Mouse (Mus musculus) adrenal gland, adult (tissue): ENCODE data around the gene Tmsb4x.

Experiments
- DNase-seq, 2 experiments: peaks; one replicate each; pipeline ENCODE4 v3.0.0; 2022 to 2023; ENCODE audit warnings: low spot score in 1 of 2; ENCODE audit not compliant: inconsistent age in 2 of 2

Gene Tmsb4x

DNA sequence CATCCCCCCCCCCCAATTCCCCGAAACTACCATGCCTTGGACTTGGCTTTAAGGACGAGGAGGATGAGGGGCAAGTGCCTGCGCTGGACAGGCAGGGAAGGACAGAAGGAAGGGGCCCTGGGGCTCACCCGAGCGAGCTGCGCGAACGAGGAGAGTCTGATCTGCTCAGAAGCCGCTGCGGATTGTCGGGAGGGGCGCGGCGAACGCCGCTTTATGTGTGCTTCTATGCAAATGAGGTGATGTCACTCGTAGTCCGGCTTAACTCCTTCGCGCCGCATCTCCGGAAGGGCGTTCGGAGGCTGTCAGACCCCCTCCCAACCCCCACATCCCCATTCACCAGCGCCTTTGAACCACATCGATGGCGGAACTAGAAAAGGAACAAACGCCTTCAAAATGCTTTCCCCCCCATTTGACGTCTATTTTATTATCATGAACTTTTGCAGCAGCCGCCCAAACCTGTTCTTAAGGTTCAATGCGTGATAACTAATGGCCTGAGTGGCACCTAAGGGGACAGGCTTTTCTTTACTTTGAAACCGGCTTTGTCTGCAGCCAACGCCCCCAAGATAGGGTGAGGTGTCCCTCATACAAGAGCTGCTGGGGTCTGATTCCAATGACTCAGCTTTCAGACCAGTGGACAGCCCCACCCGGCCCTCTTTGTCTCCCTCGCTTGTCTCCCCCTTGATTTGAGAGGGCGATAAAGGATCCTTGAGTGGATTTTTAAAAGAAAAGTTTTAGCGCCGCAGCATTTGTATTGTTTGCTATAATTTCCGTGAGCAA is at the start of gene Tmsb4x:
Tmsb4x (minus strand) TSS at position 338 of the 777 bp plus-strand sequence.
- DNase-seq: peak; percentile 77 to 92

DNA sequence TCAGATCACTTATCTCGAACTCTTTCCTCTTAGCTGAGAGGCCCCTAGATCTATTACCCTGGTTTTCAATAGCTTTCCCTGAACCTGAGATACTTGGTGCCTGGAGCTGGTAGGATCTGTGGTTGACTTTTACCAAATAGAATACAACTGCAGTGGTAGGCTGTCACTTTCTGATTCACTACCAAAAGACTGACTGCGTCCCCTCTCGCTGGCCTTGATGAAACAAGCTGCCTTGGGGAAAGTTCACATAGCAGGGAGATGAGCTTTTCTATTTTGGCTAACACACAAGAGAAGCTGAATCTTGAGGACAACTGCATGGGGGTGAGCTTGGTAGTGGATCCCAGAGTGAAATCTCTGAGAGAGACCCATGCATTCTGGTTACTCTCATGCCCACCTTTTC is 32.6 kb upstream of the Tmsb4x start:
- DNase-seq: peak; percentile 28 to 60

DNA sequence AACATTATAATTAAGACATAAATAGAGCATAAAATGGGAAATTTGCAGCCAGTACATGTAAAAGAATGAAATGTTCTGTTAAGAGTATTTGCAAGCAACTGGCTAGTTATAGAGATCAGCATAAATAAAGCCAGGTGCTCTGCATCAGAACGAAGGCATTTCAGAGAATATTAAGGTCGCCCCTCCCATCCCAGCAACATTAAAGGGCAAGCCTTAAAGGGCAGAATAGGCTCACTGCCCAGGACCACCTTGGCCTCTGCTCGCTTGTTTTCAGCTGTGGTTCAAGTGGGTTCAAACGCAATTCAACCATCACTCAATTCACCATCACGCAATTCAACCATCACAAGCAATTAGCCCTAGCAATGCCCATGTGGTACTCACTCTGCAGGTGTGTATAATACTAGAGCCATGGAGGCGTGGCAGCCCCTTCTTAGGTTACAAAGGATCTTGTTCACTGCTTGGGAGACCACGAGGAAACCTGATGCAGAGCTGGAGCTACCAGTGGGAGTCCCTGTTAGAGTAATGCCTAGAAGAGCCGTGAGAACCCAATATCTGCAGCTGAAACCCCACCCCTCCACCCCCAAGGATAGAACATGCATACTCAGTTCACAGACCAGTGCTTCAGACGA is 30.3 kb upstream of the Tmsb4x start:
- no peak for DNase-seq

DNA sequence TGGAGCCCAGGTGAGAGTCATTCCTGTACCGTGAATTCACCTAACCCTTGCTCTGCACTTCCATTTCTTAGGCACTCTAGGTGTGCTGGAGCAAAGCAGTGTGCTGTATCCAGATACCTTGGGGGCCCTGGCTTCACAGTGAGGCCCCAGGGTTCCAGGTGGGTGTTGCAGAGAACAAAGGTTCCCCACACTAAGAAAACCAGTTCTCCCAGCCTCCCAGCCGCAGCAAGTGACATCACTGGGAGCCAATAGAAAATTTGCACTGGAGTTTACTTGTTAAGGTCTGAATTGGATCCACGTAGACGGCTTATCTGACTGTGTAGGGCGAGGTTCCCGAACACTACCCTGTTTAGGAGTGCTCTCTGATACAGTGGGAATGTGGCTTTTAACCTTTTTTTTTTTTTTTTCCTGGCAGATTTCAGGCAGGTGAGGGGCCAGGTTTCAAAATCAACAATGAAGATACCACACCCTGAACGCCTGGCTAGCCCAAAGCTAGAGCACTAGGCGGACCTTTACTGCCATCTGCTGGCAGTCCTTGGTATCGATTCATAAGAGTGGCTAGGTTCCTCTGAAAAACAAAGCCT is 24.1 kb upstream of the Tmsb4x start:
- peak; percentile 52 to 83 for DNase-seq

DNA sequence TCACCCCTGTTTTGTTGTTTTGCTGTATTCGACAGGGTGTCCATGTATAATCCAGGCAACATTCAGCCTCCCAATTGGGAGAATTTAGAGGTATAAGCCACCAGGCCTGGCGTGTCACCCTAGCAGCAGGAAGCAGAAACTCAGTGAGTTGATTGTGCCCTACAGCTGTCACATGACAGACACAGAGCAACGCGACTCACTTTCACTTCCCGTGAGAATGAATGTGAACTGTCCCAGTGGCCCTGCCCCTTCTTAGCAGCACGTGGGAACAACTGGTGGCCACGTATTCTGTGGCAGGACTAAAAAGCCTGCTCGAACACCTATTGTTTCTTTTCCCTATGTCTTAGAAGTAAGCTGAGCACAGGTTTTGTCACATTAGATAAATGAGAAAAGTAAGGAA is 22.0 kb upstream of the Tmsb4x start:
- no peak for DNase-seq

DNA sequence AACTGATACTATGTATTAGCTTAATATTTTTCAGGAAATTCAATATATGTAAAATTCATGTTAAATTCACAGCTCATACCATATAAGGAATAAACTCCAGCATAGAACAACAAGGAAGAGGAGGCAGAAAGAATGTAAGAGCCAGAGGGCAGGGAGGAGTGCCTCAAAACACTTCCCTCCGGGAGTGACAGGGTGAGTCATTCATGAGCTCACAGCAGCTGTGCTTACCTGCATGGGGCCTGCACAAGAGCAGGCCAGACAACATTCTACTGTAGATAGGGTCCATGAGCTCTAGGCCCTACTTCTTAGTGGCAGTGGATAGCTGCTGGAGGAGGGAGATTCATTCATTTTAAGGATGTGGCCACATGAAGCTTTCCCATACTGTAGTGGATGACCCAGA is 20.7 kb upstream of the Tmsb4x start:
- no peak for DNase-seq

DNA sequence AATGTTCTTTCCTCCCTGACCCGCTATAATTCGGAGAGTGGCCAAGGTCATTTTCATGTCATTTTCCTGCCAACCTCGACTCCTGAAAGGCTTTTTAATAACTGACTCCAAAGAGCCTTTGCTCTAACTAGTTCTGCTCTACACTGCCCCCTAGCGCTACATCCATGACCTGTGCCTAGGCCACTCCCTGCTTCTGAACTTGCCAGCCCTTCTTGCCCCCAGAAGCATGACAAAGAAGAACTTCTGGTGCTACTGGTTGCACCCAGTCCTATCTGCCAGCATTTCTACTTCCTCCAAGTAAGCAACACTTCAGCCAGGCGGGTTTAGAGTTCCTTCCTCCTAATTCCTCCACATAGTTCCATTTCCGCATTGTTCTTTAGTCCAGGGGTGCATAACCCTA is 20.1 kb upstream of the Tmsb4x start:
- peak; percentile 66 to 91 for DNase-seq

DNA sequence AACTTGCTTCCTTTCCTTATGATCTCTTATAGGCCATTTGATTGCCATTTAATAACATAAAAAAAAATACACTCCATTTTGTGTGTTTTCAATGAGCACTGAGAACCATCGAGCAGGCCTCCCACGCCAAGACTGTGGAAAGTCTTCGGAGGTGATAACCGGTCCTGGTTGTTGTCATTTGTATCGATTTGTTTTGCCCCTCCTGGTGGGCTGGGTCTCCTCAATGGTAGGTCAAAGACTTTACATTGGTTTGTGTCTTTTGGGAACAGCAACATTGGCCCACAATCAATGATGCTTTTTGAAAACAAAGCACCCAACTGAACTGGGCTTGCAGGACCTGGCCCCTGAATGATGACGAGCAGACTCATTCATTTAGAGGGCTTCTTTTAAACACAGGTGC is 18.6 kb upstream of the Tmsb4x start:
- peak in 1 of 2 experiments; percentile 12 for DNase-seq

DNA sequence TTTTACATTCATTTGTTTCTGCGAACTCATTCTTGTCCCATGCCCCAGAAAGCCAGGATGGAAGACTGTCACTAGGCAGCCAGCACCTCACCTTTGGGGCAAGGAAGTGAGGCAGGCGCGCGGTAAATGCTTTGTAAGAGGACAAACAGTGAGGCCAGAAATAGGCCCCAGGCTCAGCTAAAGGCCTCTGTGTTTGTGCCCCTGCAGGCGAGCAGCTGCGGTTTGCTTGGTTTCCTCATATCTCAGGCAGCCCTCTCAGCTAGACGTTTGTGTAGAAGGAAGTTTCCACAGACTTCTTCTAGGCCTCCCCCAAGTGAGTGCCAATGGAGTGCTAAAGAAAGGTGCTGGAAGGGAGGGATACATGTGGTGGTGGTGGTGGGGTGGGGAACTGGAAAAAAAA is 18.0 kb upstream of the Tmsb4x start:
- DNase-seq: peak in 1 of 2 experiments; percentile 22

DNA sequence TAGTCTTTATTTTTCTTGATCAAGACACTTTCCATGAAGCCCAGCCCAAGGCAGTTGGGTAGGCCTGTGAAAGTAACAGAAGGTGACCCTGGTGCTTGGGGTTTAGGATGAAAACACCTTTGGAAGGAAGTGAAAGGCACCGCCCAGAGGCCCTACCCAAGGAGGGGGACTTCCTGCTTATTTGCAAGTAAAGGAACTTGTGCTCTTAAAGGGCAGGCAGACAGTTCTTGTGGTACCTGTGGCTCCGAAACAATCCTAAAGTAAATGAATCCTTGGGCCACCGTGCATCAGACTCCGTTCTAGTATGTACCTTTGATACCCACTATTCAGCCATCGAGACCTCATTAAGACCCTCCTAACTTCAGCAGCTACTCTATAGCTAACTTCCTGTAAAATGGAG is 17.5 kb upstream of the Tmsb4x start:
- no peak for DNase-seq

DNA sequence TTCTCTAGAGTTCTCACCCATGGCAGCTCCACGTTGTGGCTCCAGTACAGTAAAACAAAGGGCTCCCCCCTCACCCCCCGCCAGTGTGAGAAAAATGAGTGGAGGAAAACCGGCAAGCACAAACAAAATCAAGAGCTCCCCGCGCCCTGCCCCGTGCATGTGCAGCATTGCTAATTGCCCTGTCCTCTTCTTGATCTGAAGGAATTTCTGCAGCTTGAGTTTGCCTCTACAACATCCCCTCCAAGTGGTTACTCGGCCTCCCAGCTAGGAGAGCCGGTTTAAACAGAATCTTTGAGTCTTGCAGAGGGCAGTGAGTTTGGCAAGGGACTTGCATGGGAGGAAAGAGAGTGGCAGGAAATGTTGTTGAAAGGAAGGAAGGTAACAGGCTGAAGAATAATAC is 3.6 kb upstream of the Tmsb4x start:
- peak in 1 of 2 experiments; percentile 67 for DNase-seq

DNA sequence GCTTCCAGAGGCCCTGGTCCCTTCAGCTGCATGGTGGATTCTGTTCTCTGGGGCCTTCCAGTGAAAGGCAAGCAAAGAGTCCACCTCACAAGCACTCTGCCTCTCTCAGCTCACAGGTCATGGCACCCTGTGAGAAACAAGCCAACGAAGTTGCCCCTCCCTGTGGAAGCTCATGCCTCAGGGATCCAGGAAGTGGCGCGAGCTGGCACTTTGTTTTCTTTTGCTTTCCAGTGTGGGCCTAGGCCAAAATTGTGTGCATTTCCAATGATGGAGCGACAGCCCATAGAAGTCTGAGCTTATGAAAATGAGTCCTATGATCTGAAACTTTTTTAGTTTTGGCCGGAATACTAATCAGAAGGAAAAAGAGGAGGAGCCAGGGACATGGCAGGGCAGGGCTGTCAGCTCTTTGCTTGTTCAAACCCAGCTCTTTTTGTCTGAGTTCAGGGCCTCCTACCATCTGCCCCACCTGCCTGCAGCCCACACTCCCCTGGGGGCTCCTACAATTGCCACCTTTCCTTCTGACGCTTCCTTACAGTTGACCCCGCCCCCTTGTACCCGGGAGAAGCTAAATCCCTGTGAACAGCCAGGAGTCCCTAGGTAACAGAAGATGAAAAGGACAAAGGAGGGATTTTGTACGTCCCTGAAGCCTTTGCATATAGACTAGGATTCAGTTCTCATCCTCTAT is 2.9 kb upstream of the Tmsb4x start:
- DNase-seq: no peak

DNA sequence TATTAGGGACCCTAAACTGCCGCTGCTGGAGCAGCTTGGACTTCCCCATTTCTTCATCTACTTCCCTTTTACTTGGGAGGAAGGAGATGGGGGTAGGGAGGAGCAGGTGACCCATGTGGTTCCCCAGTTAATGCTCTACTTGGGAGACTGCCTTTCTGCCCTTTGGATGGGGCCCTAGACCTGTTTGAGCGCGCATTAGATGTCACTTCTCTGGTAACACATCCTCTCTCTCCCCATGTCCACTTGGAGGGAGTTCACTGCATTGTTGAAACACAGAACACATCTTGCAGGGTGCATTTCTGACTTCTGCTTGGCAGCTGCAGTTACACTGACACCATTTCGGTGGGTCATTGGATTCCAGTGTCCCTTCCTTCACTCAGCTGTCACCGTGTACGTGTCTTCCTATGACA is 1.2 kb upstream of the Tmsb4x start:
- DNase-seq: peak in 1 of 2 experiments; percentile 50

DNA sequence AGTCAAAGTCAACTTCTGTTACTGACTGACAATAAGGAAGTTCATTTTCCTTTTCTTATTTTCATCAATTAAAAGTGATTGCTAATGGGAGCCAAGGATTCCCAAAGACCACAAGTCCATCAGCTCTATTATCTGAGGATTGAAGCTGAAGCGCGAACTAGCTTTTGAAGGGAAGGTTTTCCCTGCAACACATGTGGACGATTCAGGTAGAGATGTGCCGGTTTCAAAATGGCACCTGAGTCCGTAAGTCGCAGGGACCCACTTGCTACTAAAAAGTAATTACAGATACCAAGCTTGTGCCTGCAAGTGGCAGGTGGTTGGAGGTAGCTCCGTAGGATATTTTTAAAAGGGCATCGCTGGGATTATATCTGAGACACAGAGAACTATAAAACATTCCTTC is 713 bp upstream of the Tmsb4x start:
- no peak for DNase-seq

DNA sequence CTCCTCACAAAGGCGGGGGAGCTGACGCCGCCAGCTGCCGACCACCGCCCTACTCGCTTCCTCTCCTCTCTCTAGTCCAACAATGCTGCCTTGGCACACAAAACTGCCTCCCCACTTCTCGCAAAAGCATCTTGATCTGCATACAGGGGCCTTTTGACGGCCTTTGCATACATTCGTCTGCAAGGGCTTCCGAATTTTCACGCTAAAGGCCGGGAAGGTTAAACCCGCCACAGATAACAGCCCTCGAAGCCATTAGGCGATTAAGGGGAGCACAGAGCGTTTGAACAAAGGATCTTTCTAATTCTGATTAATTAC is 652 bp downstream of the Tmsb4x start:
- peak; percentile 26 to 72 for DNase-seq

DNA sequence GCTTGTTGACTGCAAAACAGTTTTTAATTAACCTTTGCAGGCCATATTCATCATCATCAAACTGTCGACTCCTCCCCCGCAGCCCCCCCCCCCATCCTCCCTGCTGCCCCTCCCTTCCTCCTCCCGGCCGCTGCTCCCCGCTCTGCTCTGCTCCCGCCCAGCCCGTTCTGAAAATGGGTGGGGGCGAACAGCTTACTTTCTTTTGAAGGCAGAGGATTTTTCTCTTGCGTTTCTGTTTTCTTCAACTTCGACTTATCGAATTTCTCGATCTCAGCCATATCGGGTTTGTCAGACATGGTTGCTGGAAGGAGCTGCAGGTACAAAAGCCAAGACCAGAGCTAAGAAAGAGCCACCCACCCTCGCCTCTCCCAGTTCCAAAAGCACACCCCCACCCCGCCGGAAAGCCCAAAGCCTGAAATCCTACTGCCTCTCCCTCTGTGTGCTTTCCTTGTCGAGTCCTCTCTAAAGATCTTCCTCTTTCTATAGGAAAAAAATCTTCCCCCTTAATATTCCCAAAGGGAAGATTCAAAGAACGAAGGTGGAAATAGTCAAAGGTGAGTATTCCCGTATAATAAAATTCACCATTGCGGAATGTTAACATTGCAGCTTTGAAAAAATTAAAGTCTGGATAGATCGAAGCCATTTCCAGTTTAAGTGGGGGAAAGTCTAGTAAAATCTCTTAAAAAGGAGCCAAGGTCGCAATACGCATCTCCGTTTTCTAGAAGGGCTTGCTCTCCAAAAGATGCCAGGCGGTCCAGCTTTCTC is 1.2 kb downstream of the Tmsb4x start:
- peak in 1 of 2 experiments; percentile 60 for DNase-seq

DNA sequence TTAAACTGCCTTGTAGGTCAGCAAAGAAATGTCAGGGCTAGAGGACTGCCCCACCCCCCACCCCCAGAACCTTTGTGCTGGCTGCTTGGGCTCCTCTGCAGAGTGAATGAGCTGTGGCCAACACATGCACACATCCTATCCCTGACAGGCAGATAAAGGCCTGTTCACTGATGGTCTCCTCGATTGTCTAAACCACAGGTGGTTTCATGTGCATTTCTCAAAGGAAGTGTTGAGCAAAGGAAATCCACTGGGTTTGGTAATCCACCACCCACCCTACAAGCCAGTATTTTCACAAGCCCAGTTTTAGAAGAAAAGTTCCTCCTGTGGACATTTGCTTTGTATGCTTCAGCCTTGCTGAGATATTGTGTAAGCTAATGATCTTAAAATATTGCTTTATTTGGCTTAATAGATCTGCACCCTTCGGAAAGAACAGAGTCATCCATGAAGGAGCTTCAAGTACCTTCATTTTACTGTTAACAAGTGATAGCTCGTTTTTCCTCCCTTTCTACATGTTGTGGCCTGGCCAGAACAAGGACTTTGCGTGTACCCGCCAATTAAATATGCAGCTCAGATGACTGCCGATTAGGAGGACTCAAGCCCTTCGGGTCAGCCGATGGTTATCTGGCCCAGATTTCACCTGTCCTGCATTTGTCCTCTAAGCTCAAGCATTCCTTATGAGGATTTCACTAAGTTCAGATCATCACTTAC is 3.1 kb downstream of the Tmsb4x start:
- DNase-seq: no peak

DNA sequence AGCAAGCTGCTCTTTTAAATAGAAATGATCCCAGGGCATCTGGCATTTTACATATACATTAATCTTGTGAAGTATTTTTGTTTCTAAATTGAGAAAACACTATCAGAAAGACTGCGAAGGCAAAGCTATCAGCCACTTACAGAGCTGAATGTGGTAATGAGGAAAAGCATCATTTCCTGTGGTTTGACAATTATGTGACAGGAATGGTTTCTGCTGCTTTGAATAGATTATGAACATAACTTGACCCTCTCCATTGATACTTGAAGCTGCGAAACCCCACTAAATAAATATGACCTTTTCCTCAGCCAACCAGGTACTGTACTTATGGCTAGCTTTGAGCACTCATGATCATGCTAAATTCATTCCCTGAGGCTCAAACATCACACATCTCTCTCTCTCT is 7.8 kb downstream of the Tmsb4x start:
- DNase-seq: no peak

DNA sequence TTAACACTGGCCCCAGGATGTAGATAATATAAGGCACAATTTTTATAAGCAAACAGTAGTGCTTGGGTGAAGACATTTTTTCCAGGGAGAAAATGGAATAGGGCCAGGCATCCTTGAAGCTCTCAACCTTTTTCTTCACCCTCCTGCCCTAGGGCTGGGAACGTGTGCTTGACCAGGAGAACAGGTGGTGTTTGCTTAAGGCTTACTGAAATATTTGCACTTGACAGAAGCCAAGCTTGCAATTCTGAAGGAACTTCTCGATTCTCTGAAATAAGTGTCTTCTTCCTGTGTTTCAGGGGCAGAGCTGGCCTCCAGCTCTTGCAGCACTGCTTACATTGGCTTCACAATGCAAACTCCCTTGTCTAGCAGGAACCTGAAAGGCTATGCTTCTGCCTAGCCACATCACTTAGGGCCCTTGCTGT is 13.9 kb downstream of the Tmsb4x start:
- DNase-seq: no peak

DNA sequence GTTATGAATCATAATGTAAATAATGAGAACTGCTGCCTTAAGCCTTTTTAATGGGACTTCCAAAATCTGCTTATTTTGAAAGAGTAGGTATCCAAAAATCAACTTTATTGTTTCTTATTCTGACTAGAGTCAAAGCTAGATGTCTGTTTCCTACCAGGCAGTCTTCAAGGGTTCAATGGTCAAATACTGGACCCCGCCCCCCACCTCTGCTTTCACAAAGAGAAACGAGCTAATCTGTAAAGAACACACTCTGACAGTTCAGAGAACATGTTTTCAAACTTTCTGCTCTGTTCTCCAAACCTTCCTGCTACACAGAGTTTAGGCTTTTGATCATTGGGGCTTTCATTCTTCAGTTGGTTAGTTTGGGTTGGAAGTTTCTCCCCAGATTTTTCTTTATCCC is 22.8 kb downstream of the Tmsb4x start:
- DNase-seq: no peak

DNA sequence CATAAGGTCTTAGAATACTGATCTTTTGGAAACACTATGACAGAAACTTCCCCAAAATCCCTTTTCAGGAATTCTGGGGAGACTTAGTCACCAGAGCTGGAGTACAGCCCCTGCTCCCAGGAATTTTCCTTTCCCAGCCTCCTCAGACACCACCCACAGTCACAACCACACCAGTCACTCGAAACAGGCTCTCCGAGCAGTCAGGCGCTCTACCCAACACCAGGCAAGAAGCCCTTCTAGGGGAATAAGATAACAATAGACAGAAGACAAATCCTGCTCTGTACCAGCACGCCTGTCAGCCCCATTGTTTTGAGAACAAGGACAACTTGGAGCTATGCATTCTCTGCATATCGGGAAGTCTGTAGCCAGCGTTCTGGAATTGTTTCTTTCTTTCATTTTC is 25.6 kb downstream of the Tmsb4x start:
- DNase-seq: no peak
